Mouse (Mus musculus): ENCODE results near the gene Ces1h. TPM values are rescaled to one million over a fixed set of nuclear protein-coding genes. Genes with fewer than 3 reads are reported as not detected.
"Not testable (repeated sequence)": the region's sequence is repeated elsewhere in the genome, so short reads cannot be mapped to it uniquely, and the experiment has no call there.

The Ces1h gene
- polyA plus RNA-seq (2014; fragmentation: Nextera tagmentation; extraction: Ambion mirVana), result not detected in 2 replicates

- Histone ChIP-seq H3K9ac (ENCODE audit: low read length) (no peak within 1 kb of the TSS), H3K27me3 (ENCODE audit: control insufficient read depth, insufficient read depth, low read length) (no peaks in the 10 kb centered on the region), H3K36me3 (ENCODE audit: control insufficient read depth, insufficient read depth, low read length) (no peaks in the 10 kb centered on the region), H3K4me3 (ENCODE audit: control insufficient read depth in 1 of 2, insufficient read depth in 1 of 2, low read depth in 1 of 2, low read length in 2 of 2) (no peak within 1 kb of the TSS), H3K4me2 (ENCODE audit: low read length) (no peak within 1 kb of the TSS), H3K27ac (replicated peaks in 1 of 2; ENCODE audit: control insufficient read depth in 1 of 2, insufficient read depth in 1 of 2, low read depth in 2 of 2, low read length in 2 of 2) (no peak within 1 kb of the TSS), H3K4me1 (ENCODE audit: control insufficient read depth in 2 of 2, insufficient read depth in 2 of 2, low read length in 2 of 2) (no peaks in the 10 kb centered on the region; a peak in 1 of 4 replicates), H3K9me3 (ENCODE audit: control insufficient read depth, low read length) (no peaks in the 10 kb centered on the region)
- no peak for ATAC-seq (ENCODE audit: insufficient number of reproducible peaks, insufficient read depth, low FRiP score, low read depth)
- WGBS, result 87% methylated on average over 4 of the region's 4 CpGs
Observed at GRCm38 (mm10) chr8:93379625-93380024, at the start of gene Ces1h. Ces1h (minus strand) TSS chr8:93379725.

GRCm38 (mm10) chr8:93427195-93427594, 47.7 kb upstream of the Ces1h start:
- H3K4me3 ChIP-seq (ENCODE audit: control insufficient read depth in 1 of 2, insufficient read depth in 1 of 2, low read depth in 1 of 2, low read length in 2 of 2), result no peak overlapping the region
- H3K4me2 ChIP-seq (ENCODE audit: low read length), result no peak overlapping the region
- no peaks in the 10 kb centered on the region for H3K4me1 ChIP-seq (ENCODE audit: control insufficient read depth in 2 of 2, insufficient read depth in 2 of 2, low read length in 2 of 2)
- H3K9ac ChIP-seq (ENCODE audit: low read length), result no peak overlapping the region
- no peaks in the 10 kb centered on the region for H3K36me3 ChIP-seq (ENCODE audit: control insufficient read depth, insufficient read depth, low read length)
- ATAC-seq (ENCODE audit: insufficient number of reproducible peaks, insufficient read depth, low FRiP score, low read depth), result no peak
- 85% methylated on average over 16 of the region's 16 CpGs for WGBS
- H3K9me3 ChIP-seq (ENCODE audit: control insufficient read depth, low read length), result no peaks in the 10 kb centered on the region
- no peak overlapping the region for H3K27ac ChIP-seq (replicated peaks in 1 of 2; ENCODE audit: control insufficient read depth in 1 of 2, insufficient read depth in 1 of 2, low read depth in 2 of 2, low read length in 2 of 2)
- no peaks in the 10 kb centered on the region for H3K27me3 ChIP-seq (ENCODE audit: control insufficient read depth, insufficient read depth, low read length)

- 65% methylated on average over 4 of the region's 4 CpGs for WGBS
- no peak overlapping the region for H3K9ac ChIP-seq (ENCODE audit: low read length)
- H3K4me1 ChIP-seq (ENCODE audit: control insufficient read depth in 2 of 2, insufficient read depth in 2 of 2, low read length in 2 of 2), result no peaks in the 10 kb centered on the region
- H3K4me2 ChIP-seq (ENCODE audit: low read length), result no peak overlapping the region
- no peaks in the 10 kb centered on the region for H3K27me3 ChIP-seq (ENCODE audit: control insufficient read depth, insufficient read depth, low read length)
- no peak overlapping the region for H3K27ac ChIP-seq (replicated peaks in 1 of 2; ENCODE audit: control insufficient read depth in 1 of 2, insufficient read depth in 1 of 2, low read depth in 2 of 2, low read length in 2 of 2)
- no peak overlapping the region for H3K4me3 ChIP-seq (ENCODE audit: control insufficient read depth in 1 of 2, insufficient read depth in 1 of 2, low read depth in 1 of 2, low read length in 2 of 2)
- H3K36me3 ChIP-seq (ENCODE audit: control insufficient read depth, insufficient read depth, low read length), result no peaks in the 10 kb centered on the region
- ATAC-seq (ENCODE audit: insufficient number of reproducible peaks, insufficient read depth, low FRiP score, low read depth), result no peak
- no peaks in the 10 kb centered on the region for H3K9me3 ChIP-seq (ENCODE audit: control insufficient read depth, low read length)
Observed at GRCm38 (mm10) chr8:93415387-93415786, 35.9 kb upstream of the Ces1h start.

GRCm38 (mm10) chr8:93408830-93409229, 29.3 kb upstream of the Ces1h start:
- Histone ChIP-seq H3K36me3 (ENCODE audit: control insufficient read depth, insufficient read depth, low read length) (no peaks in the 10 kb centered on the region), H3K4me3 (ENCODE audit: control insufficient read depth in 1 of 2, insufficient read depth in 1 of 2, low read depth in 1 of 2, low read length in 2 of 2) (no peak overlapping the region), H3K4me1 (ENCODE audit: control insufficient read depth in 2 of 2, insufficient read depth in 2 of 2, low read length in 2 of 2) (no peaks in the 10 kb centered on the region), H3K9ac (ENCODE audit: low read length) (no peak overlapping the region), H3K4me2 (ENCODE audit: low read length) (no peak overlapping the region), H3K27ac (replicated peaks in 1 of 2; ENCODE audit: control insufficient read depth in 1 of 2, insufficient read depth in 1 of 2, low read depth in 2 of 2, low read length in 2 of 2) (no peak overlapping the region), H3K27me3 (ENCODE audit: control insufficient read depth, insufficient read depth, low read length) (no peaks in the 10 kb centered on the region), H3K9me3 (ENCODE audit: control insufficient read depth, low read length) (no peaks in the 10 kb centered on the region)
- 83% methylated on average over 2 of the region's 2 CpGs for WGBS
- ATAC-seq (ENCODE audit: insufficient number of reproducible peaks, insufficient read depth, low FRiP score, low read depth), result no peak

GRCm38 (mm10) chr8:93399698-93400097, 20.2 kb upstream of the Ces1h start:
- Histone ChIP-seq H3K4me3 (ENCODE audit: control insufficient read depth in 1 of 2, insufficient read depth in 1 of 2, low read depth in 1 of 2, low read length in 2 of 2) (no peak overlapping the region), H3K27ac (replicated peaks in 1 of 2; ENCODE audit: control insufficient read depth in 1 of 2, insufficient read depth in 1 of 2, low read depth in 2 of 2, low read length in 2 of 2) (no peak overlapping the region)
- 69% methylated on average over 2 of the region's 2 CpGs for WGBS

DNA sequence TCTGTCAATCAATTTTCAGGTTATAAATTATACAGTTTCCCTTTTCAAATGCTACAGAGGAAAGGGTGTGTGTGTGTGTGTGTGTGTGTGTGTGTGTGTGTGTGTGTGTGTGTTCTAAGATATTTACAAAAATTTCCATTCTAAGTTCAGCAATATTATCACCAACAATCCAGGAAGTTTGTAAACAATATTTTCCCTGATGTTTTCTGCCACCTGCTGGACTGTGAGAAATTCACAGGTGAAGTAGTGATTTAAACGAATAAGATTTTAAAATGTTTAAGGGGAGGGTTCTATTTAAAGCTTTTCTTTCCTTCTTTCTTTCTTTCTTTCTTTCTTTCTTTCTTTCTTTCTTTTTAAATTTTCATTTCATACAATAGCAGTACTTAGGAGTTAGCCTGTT, 18.5 kb upstream of the Ces1h start:
- Histone ChIP-seq H3K4me2 (ENCODE audit: low read length) (no peak overlapping the region), H3K4me3 (ENCODE audit: control insufficient read depth in 1 of 2, insufficient read depth in 1 of 2, low read depth in 1 of 2, low read length in 2 of 2) (no peak overlapping the region), H3K9me3 (ENCODE audit: control insufficient read depth, low read length) (no peaks in the 10 kb centered on the region), H3K9ac (ENCODE audit: low read length) (no peak overlapping the region), H3K36me3 (ENCODE audit: control insufficient read depth, insufficient read depth, low read length) (no peaks in the 10 kb centered on the region), H3K27ac (replicated peaks in 1 of 2; ENCODE audit: control insufficient read depth in 1 of 2, insufficient read depth in 1 of 2, low read depth in 2 of 2, low read length in 2 of 2) (no peak overlapping the region), H3K4me1 (ENCODE audit: control insufficient read depth in 2 of 2, insufficient read depth in 2 of 2, low read length in 2 of 2) (no peaks in the 10 kb centered on the region), H3K27me3 (ENCODE audit: control insufficient read depth, insufficient read depth, low read length) (no peaks in the 10 kb centered on the region)
- WGBS, result 46% methylated on average over 1 of the region's 1 CpGs
- no peak for ATAC-seq (ENCODE audit: insufficient number of reproducible peaks, insufficient read depth, low FRiP score, low read depth)

More at GRCm38 (mm10) chr8:93399698-93400097, 20.2 kb upstream of the Ces1h start:
- Histone ChIP-seq H3K4me2 (ENCODE audit: low read length) (no peak overlapping the region), H3K9ac (ENCODE audit: low read length) (no peak overlapping the region), H3K27me3 (ENCODE audit: control insufficient read depth, insufficient read depth, low read length) (no peaks in the 10 kb centered on the region), H3K36me3 (ENCODE audit: control insufficient read depth, insufficient read depth, low read length) (no peaks in the 10 kb centered on the region), H3K9me3 (ENCODE audit: control insufficient read depth, low read length) (no peaks in the 10 kb centered on the region), H3K4me1 (ENCODE audit: control insufficient read depth in 2 of 2, insufficient read depth in 2 of 2, low read length in 2 of 2) (no peaks in the 10 kb centered on the region)
- ATAC-seq (ENCODE audit: insufficient number of reproducible peaks, insufficient read depth, low FRiP score, low read depth), result no peak

DNA sequence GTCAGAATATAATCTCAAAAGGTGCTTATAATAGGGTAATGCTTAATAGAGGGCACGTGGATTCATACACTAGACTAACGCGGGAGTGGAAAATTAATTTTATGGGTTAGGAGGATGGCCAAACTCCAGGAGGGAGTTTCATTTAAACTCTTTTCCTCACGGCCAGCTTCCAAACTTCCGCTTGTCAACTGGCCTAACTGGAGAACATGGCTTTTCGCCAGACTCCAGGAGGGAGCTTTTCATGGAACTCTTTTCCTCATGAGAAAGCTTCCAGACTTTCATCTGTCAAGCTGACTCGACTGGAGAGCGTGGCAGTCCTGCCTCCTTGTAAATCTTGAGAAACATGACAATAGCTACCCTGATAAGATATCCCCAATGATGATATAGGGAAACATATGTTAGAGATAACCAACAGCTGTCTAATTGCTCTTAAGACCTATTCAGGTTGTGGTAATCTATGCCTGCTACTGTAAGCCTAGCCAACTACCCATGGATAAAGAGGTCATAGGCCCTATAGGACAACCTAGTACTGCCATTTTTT, 14.6 kb upstream of the Ces1h start:
- ATAC-seq (ENCODE audit: insufficient number of reproducible peaks, insufficient read depth, low FRiP score, low read depth); H3K36me3 ChIP-seq (ENCODE audit: control insufficient read depth, insufficient read depth, low read length); H3K4me2 ChIP-seq (ENCODE audit: low read length); H3K4me3 ChIP-seq (ENCODE audit: control insufficient read depth in 1 of 2, insufficient read depth in 1 of 2, low read depth in 1 of 2, low read length in 2 of 2); H3K9ac ChIP-seq (ENCODE audit: low read length); H3K9me3 ChIP-seq (ENCODE audit: control insufficient read depth, low read length); H3K27me3 ChIP-seq (ENCODE audit: control insufficient read depth, insufficient read depth, low read length); H3K27ac ChIP-seq (replicated peaks in 1 of 2; ENCODE audit: control insufficient read depth in 1 of 2, insufficient read depth in 1 of 2, low read depth in 2 of 2, low read length in 2 of 2); H3K4me1 ChIP-seq (ENCODE audit: control insufficient read depth in 2 of 2, insufficient read depth in 2 of 2, low read length in 2 of 2): not testable (repeated sequence)
- WGBS, result 53% methylated on average over 8 of the region's 8 CpGs

- no peak overlapping the region for H3K9ac ChIP-seq (ENCODE audit: low read length)
- no peaks in the 10 kb centered on the region for H3K36me3 ChIP-seq (ENCODE audit: control insufficient read depth, insufficient read depth, low read length)
- ATAC-seq (ENCODE audit: insufficient number of reproducible peaks, insufficient read depth, low FRiP score, low read depth), result no peak
- H3K4me1 ChIP-seq (ENCODE audit: control insufficient read depth in 2 of 2, insufficient read depth in 2 of 2, low read length in 2 of 2), result no peaks in the 10 kb centered on the region
- 41% methylated on average over 2 of the region's 2 CpGs for WGBS
- H3K4me2 ChIP-seq (ENCODE audit: low read length), result no peak overlapping the region
- no peak overlapping the region for H3K27ac ChIP-seq (replicated peaks in 1 of 2; ENCODE audit: control insufficient read depth in 1 of 2, insufficient read depth in 1 of 2, low read depth in 2 of 2, low read length in 2 of 2)
- H3K9me3 ChIP-seq (ENCODE audit: control insufficient read depth, low read length), result no peaks in the 10 kb centered on the region
- no peak overlapping the region for H3K4me3 ChIP-seq (ENCODE audit: control insufficient read depth in 1 of 2, insufficient read depth in 1 of 2, low read depth in 1 of 2, low read length in 2 of 2)
- H3K27me3 ChIP-seq (ENCODE audit: control insufficient read depth, insufficient read depth, low read length), result no peaks in the 10 kb centered on the region
Observed at GRCm38 (mm10) chr8:93369481-93369880, 10.0 kb downstream of the Ces1h start.

Measured in heart, embryonic 14.5 days (tissue).